ENCODE assay signal across 11 mouse cellular contexts in the genomic region with DNA sequence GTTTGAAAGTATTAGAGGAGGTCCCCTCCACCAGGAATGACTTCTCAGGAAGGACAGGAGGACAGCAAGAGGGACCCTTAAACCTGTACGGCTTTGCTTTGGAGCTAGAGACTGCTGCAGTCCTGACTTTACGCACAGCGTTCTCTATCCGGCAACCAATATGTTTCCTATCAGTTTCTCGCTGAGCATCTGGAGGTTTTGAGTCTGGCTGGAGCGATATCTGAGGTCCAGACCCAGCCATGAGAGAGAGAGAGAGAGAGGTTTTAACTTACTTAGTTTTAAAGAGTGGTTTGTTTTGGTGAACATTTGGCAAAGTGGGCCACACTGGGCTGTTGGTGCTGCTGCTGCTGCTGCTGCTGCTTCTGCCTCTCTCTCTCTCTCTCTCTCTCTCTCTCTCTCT. TPM values are rescaled to one million over a fixed set of nuclear protein-coding genes. Genes with fewer than 3 reads are reported as not detected.
DNase-seq lines count a peak whose midpoint lies in the region; ATAC-seq and TF ChIP-seq lines count a peak whose summit lies in the region.
"Had no signal": no experiment of that assay in that cellular context is flagged by ENCODE, and none has a peak within 500 bp of the region (broad histone marks: within the 10 kb centered on the region; RNA-seq: fewer than 3 reads in every experiment).

No protein-coding gene starts in this region.

- TF ChIP-seq POLR2A in brain, embryonic 14.5 days (IDR thresholded peaks at IDR 0.05; ENCODE audit: borderline replicate concordance, extremely low read depth, insufficient read depth, insufficient read length, poor library complexity, severe bottlenecking): no peak

- H3K4me2 ChIP-seq in heart, embryonic 15.5 days: peak overlapping the region; percentile 37
- peak overlapping the region; percentile 81 for H3K4me2 ChIP-seq in forebrain, embryonic 14.5 days (ENCODE audit: low read length)
- H3K4me2 ChIP-seq in midbrain, embryonic 13.5 days (replicated peaks): peak overlapping the region; percentile 82

- no peaks in the 10 kb centered on the region for H3K36me3 ChIP-seq in heart, embryonic 15.5 days
- H3K36me3 ChIP-seq in forebrain, embryonic 14.5 days (ENCODE audit: control insufficient read depth, insufficient read depth, low read length): no peaks in the 10 kb centered on the region
- H3K36me3 ChIP-seq in midbrain, embryonic 13.5 days: no peaks in the 10 kb centered on the region

- H3K4me3 ChIP-seq in heart, embryonic 15.5 days: 0 out of 2 replicates have a peak overlapping the region, but pooled peaks have one; percentile 0
- peak overlapping the region; percentile 8; the same call in 1 of the 2 replicates for H3K4me3 ChIP-seq in forebrain, embryonic 14.5 days (ENCODE audit: low read depth, low read length)
- H3K4me3 ChIP-seq in midbrain, embryonic 13.5 days (replicated peaks): peak overlapping the region; percentile 75
- H3K4me3 ChIP-seq: erythroblast, embryonic 14.5 days had no signal

- WGBS in heart, embryonic 15.5 days: 30% methylated on average over 6 of the region's 6 CpGs
- 9% methylated on average over 6 of the region's 6 CpGs for WGBS in forebrain, embryonic 14.5 days
- 29% methylated on average over 6 of the region's 6 CpGs for whole genome bisulfite sequencing in midbrain, embryonic 13.5 days

- no peak for TF ChIP-seq CTCF in brain, embryonic 14.5 days (IDR thresholded peaks at IDR 0.05; ENCODE audit: borderline replicate concordance, extremely low read depth, insufficient read depth, insufficient read length)

- H3K27ac ChIP-seq in heart, embryonic 15.5 days: peak overlapping the region; percentile 58
- peak overlapping the region; percentile 63 for H3K27ac ChIP-seq in forebrain, embryonic 14.5 days (ENCODE audit: low read depth, low read length)
- peak overlapping the region; percentile 86 for H3K27ac ChIP-seq in midbrain, embryonic 13.5 days

- no peaks in the 10 kb centered on the region for H3K9me3 ChIP-seq in heart, embryonic 15.5 days (replicated peaks)
- no peaks in the 10 kb centered on the region for H3K9me3 ChIP-seq in forebrain, embryonic 14.5 days (replicated peaks; ENCODE audit: control insufficient read depth, low read length)
- no peaks in the 10 kb centered on the region for H3K9me3 ChIP-seq in midbrain, embryonic 13.5 days

- no peak for ATAC-seq in heart, embryonic 15.5 days (replicated peaks; ENCODE audit: insufficient number of reproducible peaks, insufficient read depth, low FRiP score, low read depth)
- ATAC-seq in forebrain, embryonic 14.5 days: no peak
- no peak for ATAC-seq in midbrain, embryonic 13.5 days
- ATAC-seq: inflammation-experienced regulatory T-cells, adult 6 months had no signal

- intact Hi-C loops in left cerebral cortex, postnatal 36 days (cut with DNase I): no loop called here

- no peak for DNase-seq in heart, adult 9 months (ENCODE audit: low spot score in 2 of 2)
- DNase-seq in brain, embryonic 14.5 days (ENCODE audit: low read depth): peak; percentile 56
- peak; percentile 33 for DNase-seq in forebrain, embryonic 14.5 days (ENCODE audit: low spot score)
- no peak for DNase-seq in adrenal gland, adult 8-10 months
- DNase-seq in lung, postnatal 36 days: no peak
- DNase-seq in left cerebral cortex, postnatal 36 days (ENCODE audit: low spot score in 2 of 2): no peak
- DNase-seq: adrenal gland, adult 2 months had no signal

- peak overlapping the region; percentile 4; the same call in 1 of the 2 replicates for H3K9ac ChIP-seq in heart, embryonic 15.5 days
- peak overlapping the region; percentile 51 for H3K9ac ChIP-seq in forebrain, embryonic 14.5 days (ENCODE audit: low read length)
- H3K9ac ChIP-seq in midbrain, embryonic 13.5 days (replicated peaks): peak overlapping the region; percentile 70

- peaks cover 79% of the 10 kb centered on the region for H3K4me1 ChIP-seq in heart, embryonic 15.5 days (replicated peaks)
- H3K4me1 ChIP-seq in forebrain, embryonic 14.5 days (ENCODE audit: control insufficient read depth, insufficient read depth, low read length): peaks cover 77% of the 10 kb centered on the region
- H3K4me1 ChIP-seq in midbrain, embryonic 13.5 days (replicated peaks): peaks cover 93% of the 10 kb centered on the region

- no peaks in the 10 kb centered on the region for H3K27me3 ChIP-seq in heart, embryonic 15.5 days
- H3K27me3 ChIP-seq in forebrain, embryonic 14.5 days (replicated peaks; ENCODE audit: control insufficient read depth, insufficient read depth, low read length): no peaks in the 10 kb centered on the region; the same call in 1 of the 2 replicates
- H3K27me3 ChIP-seq in midbrain, embryonic 13.5 days: 0 out of 2 replicates have a peak, but pooled peaks cover 3% of the 10 kb centered on the region

RNA-seq across cellular contexts. Expression of gene Tcf7l2, which starts 7.2 kb away (rescaled TPM):
- polyA plus RNA-seq in heart, embryonic 15.5 days (2015; fragmentation: Nextera tagmentation; extraction: Ambion mirVana): 43.2 and 48.2 TPM in 2 replicates
- polyA plus RNA-seq in brain, embryonic 14.5 days (2012; rRNA removed): 222 and 296 TPM in 2 replicates
- 196 and 221 TPM in 2 replicates for polyA plus RNA-seq in forebrain, embryonic 14.5 days (2014; fragmentation: Nextera tagmentation; extraction: Ambion mirVana)
- 584 and 798 TPM in 2 replicates for polyA plus RNA-seq in midbrain, embryonic 13.5 days (2015; fragmentation: Nextera tagmentation; extraction: Ambion mirVana)
- total RNA-seq in adrenal gland, adult 8-10 months (2022): 10 to 100 TPM; 15.4 to 39.4 (median 26.8) TPM
- 10 to 100 TPM in 1 of 2 experiments, 1 to 10 TPM in 1; 8.5 to 10.6 TPM for total RNA-seq in left cerebral cortex, postnatal 36 days (2021)

Comparison
In these comparisons a context has a peak if more than half of its experiments do, and no peak if none do; other contexts are left out.
1. H3K4me3 ChIP-seq: peak in every context shown above with its lines; median percentile 75 in midbrain, embryonic 13.5 days; 8 in forebrain, embryonic 14.5 days; 0 in heart, embryonic 15.5 days.
2. H3K9ac ChIP-seq: peak in every context shown above with its lines; median percentile 70 in midbrain, embryonic 13.5 days; 51 in forebrain, embryonic 14.5 days; 4 in heart, embryonic 15.5 days.
3. DNase-seq: peak in brain, embryonic 14.5 days (single experiment) and forebrain, embryonic 14.5 days (single experiment); none in heart, adult 9 months (0 of 2), adrenal gland, adult 8-10 months (single experiment), lung, postnatal 36 days (single experiment) and left cerebral cortex, postnatal 36 days (0 of 2).
4. Peak in every context shown above with its lines, with median percentiles within 50 percentile points of each other: H3K27ac ChIP-seq and H3K4me2 ChIP-seq.